Mouse (Mus musculus): ENCODE results near the gene Kcnk18.

GRCm38 (mm10) chr19:59170766-59171095 is 48.3 kb upstream of the Kcnk18 start:
- no peak for TF ChIP-seq CTCF (IDR thresholded peaks at IDR 0.05; ENCODE audit: extremely low read depth, insufficient read length, insufficient replicate concordance, low read depth, low read length)
- no peak for TF ChIP-seq POLR2A (IDR thresholded peaks at IDR 0.05; ENCODE audit: low read depth, low read length)

Measured in small intestine, adult 2 months (tissue).